Mouse (Mus musculus) splenic B cell, adult 2 months (primary cell): ENCODE data around the gene Hmga1b.
"Not testable (repeated sequence)": the region's sequence is repeated elsewhere in the genome, so short reads cannot be mapped to it uniquely, and the experiment has no call there.

ENCODE experiments used
- DNase-seq: peaks from one replicate; pipeline ENCODE4 v3.0.0-alpha.2; 2011; ENCODE audit warnings: low read depth, low spot score
- H3K27me3 ChIP-seq: 2 replicates; pipeline ENCODE4 v1.6.1; 2012; ENCODE audit warnings: mild to moderate bottlenecking, low read length, moderate library complexity, mixed read lengths; ENCODE audit not compliant: control insufficient read depth, poor library complexity, insufficient read depth, severe bottlenecking
- H3K36me3 ChIP-seq: 2 replicates; pipeline ENCODE4 v1.6.1; 2012; ENCODE audit warnings: mild to moderate bottlenecking, low read length, moderate library complexity, mixed read lengths; ENCODE audit not compliant: control insufficient read depth, poor library complexity, insufficient read depth, severe bottlenecking

Gene Hmga1b

GRCm38 (mm10) chr11:120788460-120788859 is 25.9 kb downstream of the Hmga1b start:
- H3K36me3 ChIP-seq, result peaks cover 24% of the 10 kb centered on the region
- not testable (repeated sequence) for H3K27me3 ChIP-seq, DNase-seq

- Histone ChIP-seq H3K27me3 (no peaks in the 10 kb centered on the region), H3K36me3 (peaks cover 24% of the 10 kb centered on the region)
- no peak for DNase-seq
These were observed 26.8 kb downstream of the Hmga1b start for GRCm38 (mm10) chr11:120789355-120789754.

GRCm38 (mm10) chr11:120789810-120790209 is 27.2 kb downstream of the Hmga1b start:
- Histone ChIP-seq H3K27me3 (no peaks in the 10 kb centered on the region), H3K36me3 (peaks cover 24% of the 10 kb centered on the region)
- no peak for DNase-seq

GRCm38 (mm10) chr11:120792652-120793051 is 30.1 kb downstream of the Hmga1b start:
- no peak for DNase-seq
- peaks cover 21% of the 10 kb centered on the region for H3K36me3 ChIP-seq
- H3K27me3 ChIP-seq, result no peaks in the 10 kb centered on the region

- peak; percentile 97 for DNase-seq
- no peaks in the 10 kb centered on the region for H3K27me3 ChIP-seq
- peaks cover 10% of the 10 kb centered on the region for H3K36me3 ChIP-seq
These were observed 33.4 kb downstream of the Hmga1b start, which contains the start of gene Dus1l for GRCm38 (mm10) chr11:120795756-120796613. Gene Dus1l (minus strand): TSS chr11:120796403.

GRCm38 (mm10) chr11:120796614-120796946 is 34.0 kb downstream of the Hmga1b start:
- no peak for DNase-seq
- no peaks in the 10 kb centered on the region for H3K27me3 ChIP-seq
- peaks cover 9% of the 10 kb centered on the region for H3K36me3 ChIP-seq

GRCm38 (mm10) chr11:120798244-120798643 is 35.6 kb downstream of the Hmga1b start:
- no peaks in the 10 kb centered on the region for H3K27me3 ChIP-seq
- DNase-seq, result no peak
- peaks cover 1% of the 10 kb centered on the region; the same call in 1 of the 2 replicates for H3K36me3 ChIP-seq

GRCm38 (mm10) chr11:120799316-120799890 is 36.8 kb downstream of the Hmga1b start:
- H3K27me3 ChIP-seq, result no peaks in the 10 kb centered on the region
- DNase-seq, result no peak

GRCm38 (mm10) chr11:120800061-120800904 is 37.7 kb downstream of the Hmga1b start:
- peak; percentile 89 for DNase-seq
- Histone ChIP-seq H3K27me3 (no peaks in the 10 kb centered on the region), H3K36me3 (no peaks in the 10 kb centered on the region; the same call in 1 of the 2 replicates)

More at GRCm38 (mm10) chr11:120799316-120799890, 36.8 kb downstream of the Hmga1b start:
- H3K36me3 ChIP-seq, result no peaks in the 10 kb centered on the region; the same call in 1 of the 2 replicates

- Histone ChIP-seq H3K36me3 (no peaks in the 10 kb centered on the region; the same call in 1 of the 2 replicates), H3K27me3 (no peaks in the 10 kb centered on the region)
- no peak for DNase-seq
These were observed 41.7 kb downstream of the Hmga1b start for GRCm38 (mm10) chr11:120804274-120804673.

GRCm38 (mm10) chr11:120804769-120805168 is 42.2 kb downstream of the Hmga1b start:
- no peaks in the 10 kb centered on the region for H3K27me3 ChIP-seq
- no peak for DNase-seq

GRCm38 (mm10) chr11:120805375-120806298 is 43.0 kb downstream of the Hmga1b start:
- no peaks in the 10 kb centered on the region; the same call in 1 of the 2 replicates for H3K36me3 ChIP-seq
- H3K27me3 ChIP-seq, result no peaks in the 10 kb centered on the region
- no peak for DNase-seq

More at GRCm38 (mm10) chr11:120804769-120805168, 42.2 kb downstream of the Hmga1b start:
- no peaks in the 10 kb centered on the region; the same call in 1 of the 2 replicates for H3K36me3 ChIP-seq

GRCm38 (mm10) chr11:120808010-120808409 is 45.4 kb downstream of the Hmga1b start:
- Histone ChIP-seq H3K36me3 (peaks cover 5% of the 10 kb centered on the region), H3K27me3 (no peaks in the 10 kb centered on the region)
- DNase-seq, result no peak

- peaks cover 10% of the 10 kb centered on the region for H3K36me3 ChIP-seq
- H3K27me3 ChIP-seq, result no peaks in the 10 kb centered on the region
- no peak for DNase-seq
These were observed 49.5 kb downstream of the Hmga1b start for GRCm38 (mm10) chr11:120812068-120812467.
